Mouse (Mus musculus): ENCODE measurements at regions not wholly inside any gene's neighbourhood (a gene's known extent, or its start where the extent isn't known, plus 50 kb on each side); places are given as distances from the start of the nearest gene placed in this dataset.

- no peak for TF ChIP-seq POLR2AphosphoS2 (IDR thresholded peaks at IDR 0.05; ENCODE audit: insufficient read length, low read depth)
- TF ChIP-seq E2F4 (IDR thresholded peaks at IDR 0.05; ENCODE audit: insufficient read depth) = no peak
- TF ChIP-seq USF1 (IDR thresholded peaks at IDR 0.05; ENCODE audit: low read depth) = no peak
- no peak for TF ChIP-seq CEBPB (IDR thresholded peaks at IDR 0.05; ENCODE audit: insufficient read depth, poor library complexity, severe bottlenecking)
- TF ChIP-seq POLR2A (IDR thresholded peaks at IDR 0.05; ENCODE audit: insufficient read length, low read depth) = no peak
- TF ChIP-seq MAX (IDR thresholded peaks at IDR 0.05; ENCODE audit: low read depth) = no peak
- TF ChIP-seq TCF12 (IDR thresholded peaks at IDR 0.05; ENCODE audit: insufficient read depth, poor library complexity, severe bottlenecking) = no peak
- TF ChIP-seq TCF3 (IDR thresholded peaks at IDR 0.05; ENCODE audit: insufficient read length, low read depth) = no peak
- no peak for TF ChIP-seq REST (IDR thresholded peaks at IDR 0.05; ENCODE audit: insufficient read depth, insufficient read length)
- TF ChIP-seq MYOD1 (IDR thresholded peaks at IDR 0.05; ENCODE audit: control insufficient read depth in 1 of 3, insufficient read length in 2 of 3, low read depth in 2 of 3) = no peak
- TF ChIP-seq MYOG (IDR thresholded peaks at IDR 0.05; ENCODE audit: control insufficient read depth in 1 of 3, insufficient read depth in 1 of 3, insufficient read length in 2 of 3, low read depth in 2 of 3) = no peak
Observed at GRCm38 (mm10) chr16:63011151-63011734, 157.1 kb downstream of the Pros1 start.
